Mouse (Mus musculus): ENCODE results near the gene Slc16a3. TPM values are rescaled to one million over a fixed set of nuclear protein-coding genes. Genes with fewer than 3 reads are reported as not detected.
A peak's percentile ranks its signal among the peaks of the same experiment; 100 is the strongest.

The Slc16a3 gene
- polyA plus RNA-seq, 1 experiment: 9.7 TPM

GRCm38 (mm10) chr11:120951237-120951636 is 3.0 kb downstream of the Slc16a3 start:
- TF ChIP-seq TCF12 (IDR thresholded peaks at IDR 0.05; ENCODE audit: insufficient read depth, poor library complexity, severe bottlenecking): no peak
- TF ChIP-seq MAX (IDR thresholded peaks at IDR 0.05; ENCODE audit: low read depth): no peak
- TF ChIP-seq POLR2A (IDR thresholded peaks at IDR 0.05; ENCODE audit: insufficient read length, low read depth): no peak
- TF ChIP-seq TCF3 (IDR thresholded peaks at IDR 0.05; ENCODE audit: insufficient read length, low read depth): no peak
- peak overlapping the region; percentile 26 for H3K4me3 ChIP-seq
- H3K4me2 ChIP-seq (ENCODE audit: low read depth): peak overlapping the region; percentile 79

GRCm38 (mm10) chr11:120951731-120952730 is 3.8 kb downstream of the Slc16a3 start:
- H3K4me2 ChIP-seq (ENCODE audit: low read depth): peak overlapping the region; percentile 79
- TF ChIP-seq E2F4 (IDR thresholded peaks at IDR 0.05; ENCODE audit: insufficient read depth) (no peak), POLR2AphosphoS2 (IDR thresholded peaks at IDR 0.05; ENCODE audit: insufficient read length, low read depth) (peak; percentile 24)
- no peaks in the 10 kb centered on the region for H3K27me3 ChIP-seq (ENCODE audit: control insufficient read depth, insufficient read depth, insufficient read length)
- H3K79me2 ChIP-seq (ENCODE audit: control insufficient read depth, insufficient read depth): no peaks in the 10 kb centered on the region
- no peak overlapping the region for H3ac ChIP-seq (ENCODE audit: control insufficient read depth, insufficient read length)
- H3K36me3 ChIP-seq (ENCODE audit: control insufficient read depth, insufficient read depth): no peaks in the 10 kb centered on the region
- H3K4me3 ChIP-seq: peak overlapping the region; percentile 26

More at GRCm38 (mm10) chr11:120951237-120951636, 3.0 kb downstream of the Slc16a3 start:
- Histone ChIP-seq H3ac (ENCODE audit: control insufficient read depth, insufficient read length) (no peak overlapping the region), H3K27me3 (ENCODE audit: control insufficient read depth, insufficient read depth, insufficient read length) (no peaks in the 10 kb centered on the region), H3K79me2 (ENCODE audit: control insufficient read depth, insufficient read depth) (no peaks in the 10 kb centered on the region), H3K36me3 (ENCODE audit: control insufficient read depth, insufficient read depth) (no peaks in the 10 kb centered on the region)

GRCm38 (mm10) chr11:120954936-120955335 is 6.7 kb downstream of the Slc16a3 start:
- Histone ChIP-seq H3K4me3 (no peak overlapping the region), H3K79me2 (ENCODE audit: control insufficient read depth, insufficient read depth) (no peaks in the 10 kb centered on the region), H3K27me3 (ENCODE audit: control insufficient read depth, insufficient read depth, insufficient read length) (no peaks in the 10 kb centered on the region), H3ac (ENCODE audit: control insufficient read depth, insufficient read length) (no peak overlapping the region), H3K4me2 (ENCODE audit: low read depth) (no peak overlapping the region), H3K36me3 (ENCODE audit: control insufficient read depth, insufficient read depth) (no peaks in the 10 kb centered on the region)
- TF ChIP-seq E2F4 (IDR thresholded peaks at IDR 0.05; ENCODE audit: insufficient read depth) (no peak), POLR2AphosphoS2 (IDR thresholded peaks at IDR 0.05; ENCODE audit: insufficient read length, low read depth) (peak; percentile 43)

GRCm38 (mm10) chr11:120955701-120956100 is 7.4 kb downstream of the Slc16a3 start:
- H3ac ChIP-seq (ENCODE audit: control insufficient read depth, insufficient read length): no peak overlapping the region
- no peaks in the 10 kb centered on the region for H3K27me3 ChIP-seq (ENCODE audit: control insufficient read depth, insufficient read depth, insufficient read length)
- no peaks in the 10 kb centered on the region for H3K79me2 ChIP-seq (ENCODE audit: control insufficient read depth, insufficient read depth)
- no peak overlapping the region for H3K4me2 ChIP-seq (ENCODE audit: low read depth)
- H3K36me3 ChIP-seq (ENCODE audit: control insufficient read depth, insufficient read depth): no peaks in the 10 kb centered on the region
- no peak for TF ChIP-seq POLR2AphosphoS2 (IDR thresholded peaks at IDR 0.05; ENCODE audit: insufficient read length, low read depth)
- no peak for TF ChIP-seq E2F4 (IDR thresholded peaks at IDR 0.05; ENCODE audit: insufficient read depth)
- H3K4me3 ChIP-seq: no peak overlapping the region

GRCm38 (mm10) chr11:120957052-120957451 is 8.8 kb downstream of the Slc16a3 start:
- Histone ChIP-seq H3ac (ENCODE audit: control insufficient read depth, insufficient read length) (no peak overlapping the region), H3K4me3 (no peak overlapping the region), H3K36me3 (ENCODE audit: control insufficient read depth, insufficient read depth) (peaks cover 11% of the 10 kb centered on the region), H3K79me2 (ENCODE audit: control insufficient read depth, insufficient read depth) (no peaks in the 10 kb centered on the region), H3K27me3 (ENCODE audit: control insufficient read depth, insufficient read depth, insufficient read length) (no peaks in the 10 kb centered on the region), H3K4me2 (ENCODE audit: low read depth) (peak overlapping the region; percentile 60)
- no peak for TF ChIP-seq E2F4 (IDR thresholded peaks at IDR 0.05; ENCODE audit: insufficient read depth)
- no peak for TF ChIP-seq MYOD1 (IDR thresholded peaks at IDR 0.05; ENCODE audit: control insufficient read depth in 1 of 3, insufficient read length in 2 of 3, low read depth in 2 of 3)
- no peak for TF ChIP-seq CEBPB (IDR thresholded peaks at IDR 0.05; ENCODE audit: insufficient read depth, poor library complexity, severe bottlenecking)
- no peak for TF ChIP-seq POLR2AphosphoS2 (IDR thresholded peaks at IDR 0.05; ENCODE audit: insufficient read length, low read depth)
- TF ChIP-seq POLR2A (IDR thresholded peaks at IDR 0.05; ENCODE audit: insufficient read length, low read depth): no peak
- TF ChIP-seq SRF (IDR thresholded peaks at IDR 0.05; ENCODE audit: control insufficient read depth, insufficient read length, low read depth): no peak
- no peak for TF ChIP-seq USF1 (IDR thresholded peaks at IDR 0.05; ENCODE audit: low read depth)
- TF ChIP-seq TCF3 (IDR thresholded peaks at IDR 0.05; ENCODE audit: insufficient read length, low read depth): no peak
- TF ChIP-seq REST (IDR thresholded peaks at IDR 0.05; ENCODE audit: insufficient read depth, insufficient read length): no peak

GRCm38 (mm10) chr11:120957731-120958257 is 9.5 kb downstream of the Slc16a3 start:
- H3K27me3 ChIP-seq (ENCODE audit: control insufficient read depth, insufficient read depth, insufficient read length): no peaks in the 10 kb centered on the region
- H3K4me3 ChIP-seq: no peak overlapping the region
- H3K4me2 ChIP-seq (ENCODE audit: low read depth): peak overlapping the region; percentile 60
- no peak overlapping the region for H3ac ChIP-seq (ENCODE audit: control insufficient read depth, insufficient read length)
- H3K79me2 ChIP-seq (ENCODE audit: control insufficient read depth, insufficient read depth): no peaks in the 10 kb centered on the region
- peaks cover 18% of the 10 kb centered on the region for H3K36me3 ChIP-seq (ENCODE audit: control insufficient read depth, insufficient read depth)
- no peak for TF ChIP-seq TCF3 (IDR thresholded peaks at IDR 0.05; ENCODE audit: insufficient read length, low read depth)
- peak in 1 of 3 experiments; percentile 21 for TF ChIP-seq MYOG (IDR thresholded peaks at IDR 0.05; ENCODE audit: control insufficient read depth in 1 of 3, insufficient read depth in 1 of 3, insufficient read length in 2 of 3, low read depth in 2 of 3)
- TF ChIP-seq USF1 (IDR thresholded peaks at IDR 0.05; ENCODE audit: low read depth): no peak
- no peak for TF ChIP-seq POLR2A (IDR thresholded peaks at IDR 0.05; ENCODE audit: insufficient read length, low read depth)
